Mouse (Mus musculus): ENCODE data around the gene Tbxa2r. TPM values are rescaled to one million over a fixed set of nuclear protein-coding genes. Genes with fewer than 3 reads are reported as not detected.

The Tbxa2r gene
- polyA plus RNA-seq, 1 experiment from 2014 or later = 19.6 TPM

DNA sequence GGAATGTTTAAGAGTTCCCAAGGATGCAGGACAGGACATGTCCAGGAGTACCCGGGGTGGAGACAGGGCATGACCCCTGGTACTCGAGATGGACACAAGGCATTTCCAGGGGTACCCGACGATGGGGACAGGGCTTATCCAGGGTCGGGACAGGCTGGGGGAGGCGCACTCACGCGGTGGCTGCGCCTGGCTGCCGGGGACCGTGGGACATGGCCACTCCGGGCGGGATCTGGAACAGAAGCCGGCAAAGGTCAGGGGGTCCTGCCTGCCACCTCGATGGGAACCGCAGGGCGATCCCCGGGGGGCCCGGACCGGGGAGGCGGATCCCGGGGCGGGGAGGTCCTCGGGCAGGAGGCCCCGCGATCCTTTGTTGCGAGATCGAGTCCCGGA, 21.4 kb downstream of the Tbxa2r start:
- ATAC-seq (no peak), DNase-seq (ENCODE audit: low spot score) (no peak)
- Histone ChIP-seq H3K27me3 (replicated peaks; ENCODE audit: insufficient read depth, low read length) (no peaks in the 10 kb centered on the region), H3K9ac (replicated peaks; ENCODE audit: low read depth) (peak overlapping the region; percentile 68), H3K9me3 (ENCODE audit: low read length) (no peaks in the 10 kb centered on the region), H3K27ac (ENCODE audit: low read length) (peak overlapping the region; percentile 76), H3K4me3 (ENCODE audit: low read depth, low read length) (peak overlapping the region; percentile 68), H3K36me3 (ENCODE audit: insufficient read depth, low read length) (no peaks in the 10 kb centered on the region), H3K4me2 (replicated peaks; ENCODE audit: low read depth, low read length) (peak overlapping the region; percentile 94), H3K4me1 (ENCODE audit: insufficient read depth, low read depth, low read length) (0 out of 2 replicates have a peak, but pooled peaks cover 2% of the 10 kb centered on the region)
- under 1% methylated on average over 29 of the region's 29 CpGs for WGBS
- TF ChIP-seq CTCF (IDR thresholded peaks at IDR 0.05) = no peak
- TF ChIP-seq EP300 (IDR thresholded peaks at IDR 0.05) = no peak

DNA sequence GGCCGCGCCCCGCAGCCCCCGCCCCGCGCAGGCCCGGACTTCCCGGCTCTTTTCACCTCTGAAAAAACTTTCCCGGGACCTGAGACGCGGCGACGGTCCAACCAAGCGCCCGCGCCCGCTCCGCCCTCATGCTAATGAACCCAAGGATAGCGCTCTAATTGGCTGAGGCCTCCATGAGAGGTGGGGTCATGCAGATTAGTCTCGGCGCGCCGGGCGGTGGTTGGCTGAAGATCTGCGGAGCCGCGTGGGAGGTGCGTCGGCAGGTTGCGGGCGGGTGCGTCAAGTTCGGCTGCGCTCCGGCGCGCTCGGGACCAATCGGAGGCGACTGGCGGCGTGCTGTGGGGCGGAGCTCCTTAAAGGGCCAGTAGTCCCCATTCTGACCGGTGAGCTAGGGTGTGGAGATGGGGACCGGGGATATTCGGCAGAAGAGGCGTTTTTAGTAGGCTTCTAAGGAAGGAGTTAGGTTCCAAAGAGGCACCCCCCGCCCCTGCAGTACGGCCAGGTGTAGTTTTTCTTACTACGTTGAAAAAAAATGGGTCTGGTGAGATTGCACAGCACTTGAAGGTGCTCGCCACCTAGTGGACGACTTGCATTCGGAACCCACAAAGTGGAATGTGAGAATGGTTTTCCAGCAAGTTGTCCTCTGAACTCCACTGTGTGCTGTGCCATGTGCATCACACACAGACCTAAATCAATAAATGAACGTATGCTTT, 22.0 kb downstream of the Tbxa2r start, which contains the start of gene Hmg20b:
Gene Hmg20b (minus strand): TSS at position 130 of the 713 bp plus-strand sequence.
- Histone ChIP-seq H3K9me3 (ENCODE audit: low read length) (no peaks in the 10 kb centered on the region), H3K4me2 (replicated peaks; ENCODE audit: low read depth, low read length) (peak within 1 kb of the TSS; percentile 94), H3K4me3 (ENCODE audit: low read depth, low read length) (peak within 1 kb of the TSS; percentile 68), H3K36me3 (ENCODE audit: insufficient read depth, low read length) (no peaks in the 10 kb centered on the region), H3K4me1 (ENCODE audit: insufficient read depth, low read depth, low read length) (0 out of 2 replicates have a peak, but pooled peaks cover 2% of the 10 kb centered on the region), H3K27ac (ENCODE audit: low read length) (peak within 1 kb of the TSS; percentile 76), H3K9ac (replicated peaks; ENCODE audit: low read depth) (peak within 1 kb of the TSS; percentile 68), H3K27me3 (replicated peaks; ENCODE audit: insufficient read depth, low read length) (no peaks in the 10 kb centered on the region)
- WGBS = 3% methylated on average over 53 of the region's 54 CpGs
- peak; percentile 100 for DNase-seq (ENCODE audit: low spot score)
- TF ChIP-seq CTCF (IDR thresholded peaks at IDR 0.05) = peak; percentile 90
- TF ChIP-seq EP300 (IDR thresholded peaks at IDR 0.05) = no peak
- ATAC-seq = peak; percentile 96

DNA sequence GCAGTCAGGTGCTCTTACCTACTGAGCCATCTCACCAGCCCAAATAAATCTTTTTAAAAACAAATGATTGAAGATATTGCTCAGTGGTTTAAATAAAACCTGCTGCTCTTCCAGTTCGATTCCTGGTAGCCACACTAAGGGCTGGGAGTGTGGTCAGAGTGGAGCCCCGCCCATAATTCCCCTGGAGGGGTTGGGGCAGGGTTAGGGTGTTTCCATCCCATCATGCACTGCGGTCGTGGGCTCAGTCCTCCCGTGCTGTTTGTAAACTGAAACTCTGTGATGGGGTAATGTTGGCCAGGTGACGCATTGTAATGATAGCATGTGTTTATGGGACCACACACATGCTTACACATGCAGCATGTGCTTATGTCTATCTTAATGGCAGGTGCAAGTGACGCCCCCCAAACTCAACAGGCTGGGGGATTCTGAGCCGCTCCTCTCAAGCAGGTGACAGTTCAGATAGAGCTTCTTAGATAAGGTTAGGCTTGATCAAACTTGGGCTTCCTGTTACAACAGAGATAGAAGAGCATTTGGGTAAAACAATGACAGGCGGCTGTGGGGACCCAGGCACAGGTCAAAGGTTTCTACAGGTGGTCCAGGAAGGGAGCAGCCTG, 23.3 kb downstream of the Tbxa2r start:
- Histone ChIP-seq H3K4me1 (ENCODE audit: insufficient read depth, low read depth, low read length) (peaks cover 5% of the 10 kb centered on the region), H3K9me3 (ENCODE audit: low read length) (no peaks in the 10 kb centered on the region), H3K9ac (replicated peaks; ENCODE audit: low read depth) (no peak overlapping the region), H3K36me3 (ENCODE audit: insufficient read depth, low read length) (no peaks in the 10 kb centered on the region), H3K4me3 (ENCODE audit: low read depth, low read length) (no peak overlapping the region), H3K27me3 (replicated peaks; ENCODE audit: insufficient read depth, low read length) (no peaks in the 10 kb centered on the region), H3K27ac (ENCODE audit: low read length) (no peak overlapping the region), H3K4me2 (replicated peaks; ENCODE audit: low read depth, low read length) (no peak overlapping the region)
- no peak for ATAC-seq
- no peak for TF ChIP-seq EP300 (IDR thresholded peaks at IDR 0.05)
- WGBS = 19% methylated on average over 9 of the region's 9 CpGs
- no peak for DNase-seq (ENCODE audit: low spot score)

DNA sequence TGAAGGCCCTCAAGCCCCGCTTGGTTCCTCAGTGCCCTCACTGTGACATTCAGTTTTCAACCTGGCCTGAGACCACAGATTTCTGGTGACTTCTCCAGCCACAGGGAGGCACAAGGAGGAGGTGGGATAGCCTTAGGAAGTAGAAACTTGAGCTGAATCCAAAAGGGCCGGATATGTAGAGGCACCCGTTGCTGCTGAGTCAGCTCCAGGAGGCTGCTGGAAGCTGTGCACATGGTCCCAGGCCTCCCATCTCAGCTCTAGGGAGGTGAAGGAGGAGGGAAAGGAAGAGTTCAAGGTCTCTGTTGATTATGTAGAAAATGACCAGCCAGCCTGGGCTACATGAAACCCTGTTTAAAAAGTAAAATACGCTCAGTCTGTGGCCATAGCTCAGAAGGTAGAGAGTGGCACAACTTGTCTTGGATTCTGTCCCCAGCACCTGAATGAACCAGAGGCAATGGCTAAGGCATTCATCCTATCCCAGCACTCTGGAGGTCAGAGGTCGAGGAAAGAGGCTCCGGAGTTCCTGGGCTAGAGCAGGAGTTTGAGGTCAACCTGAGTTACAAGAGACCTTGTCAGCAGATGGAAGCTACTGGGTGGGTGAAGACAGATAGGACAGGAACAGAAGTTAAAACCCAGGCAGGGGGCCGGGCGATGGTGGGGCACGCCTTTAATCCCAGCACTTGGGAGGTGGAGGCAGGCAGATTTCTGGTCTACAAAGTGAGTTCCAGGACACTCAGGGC, 26.4 kb downstream of the Tbxa2r start:
- ATAC-seq = no peak
- Histone ChIP-seq H3K9ac (replicated peaks; ENCODE audit: low read depth) (no peak overlapping the region), H3K4me3 (ENCODE audit: low read depth, low read length) (no peak overlapping the region), H3K4me1 (ENCODE audit: insufficient read depth, low read depth, low read length) (peaks cover 14% of the 10 kb centered on the region), H3K4me2 (replicated peaks; ENCODE audit: low read depth, low read length) (no peak overlapping the region), H3K27me3 (replicated peaks; ENCODE audit: insufficient read depth, low read length) (no peaks in the 10 kb centered on the region), H3K36me3 (ENCODE audit: insufficient read depth, low read length) (no peaks in the 10 kb centered on the region), H3K9me3 (ENCODE audit: low read length) (no peaks in the 10 kb centered on the region), H3K27ac (ENCODE audit: low read length) (no peak overlapping the region)
- no peak for DNase-seq (ENCODE audit: low spot score)
- TF ChIP-seq CTCF (IDR thresholded peaks at IDR 0.05) (no peak), EP300 (IDR thresholded peaks at IDR 0.05) (no peak)
- WGBS = 64% methylated on average over 9 of the region's 9 CpGs

DNA sequence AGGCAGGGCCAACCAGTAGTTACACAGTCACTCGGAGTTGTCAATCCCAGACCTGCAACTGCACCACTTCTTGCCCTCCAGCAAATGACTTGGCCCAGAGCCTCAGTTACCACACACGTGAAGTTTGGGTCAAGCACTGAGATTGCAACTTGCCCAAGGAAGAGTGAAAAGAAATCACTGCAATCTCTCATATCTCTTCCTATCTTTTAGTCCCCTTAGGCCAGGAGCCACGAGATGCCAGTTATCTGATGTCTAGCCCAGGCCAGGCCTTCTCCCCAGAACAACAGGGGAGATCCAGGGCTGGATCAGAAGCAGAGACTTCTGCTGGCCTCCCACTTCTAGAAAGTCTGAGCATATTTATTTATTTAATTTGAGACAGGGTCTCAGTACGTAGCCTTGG, 27.0 kb downstream of the Tbxa2r start:
- Histone ChIP-seq H3K36me3 (ENCODE audit: insufficient read depth, low read length) (no peaks in the 10 kb centered on the region), H3K4me2 (replicated peaks; ENCODE audit: low read depth, low read length) (no peak overlapping the region), H3K9ac (replicated peaks; ENCODE audit: low read depth) (no peak overlapping the region), H3K9me3 (ENCODE audit: low read length) (no peaks in the 10 kb centered on the region), H3K27me3 (replicated peaks; ENCODE audit: insufficient read depth, low read length) (no peaks in the 10 kb centered on the region), H3K4me3 (ENCODE audit: low read depth, low read length) (no peak overlapping the region), H3K27ac (ENCODE audit: low read length) (no peak overlapping the region), H3K4me1 (ENCODE audit: insufficient read depth, low read depth, low read length) (peaks cover 14% of the 10 kb centered on the region)
- TF ChIP-seq CTCF (IDR thresholded peaks at IDR 0.05) (no peak), EP300 (IDR thresholded peaks at IDR 0.05) (no peak)
- WGBS = 72% methylated on average over 4 of the region's 4 CpGs
- ATAC-seq (no peak), DNase-seq (ENCODE audit: low spot score) (no peak)

DNA sequence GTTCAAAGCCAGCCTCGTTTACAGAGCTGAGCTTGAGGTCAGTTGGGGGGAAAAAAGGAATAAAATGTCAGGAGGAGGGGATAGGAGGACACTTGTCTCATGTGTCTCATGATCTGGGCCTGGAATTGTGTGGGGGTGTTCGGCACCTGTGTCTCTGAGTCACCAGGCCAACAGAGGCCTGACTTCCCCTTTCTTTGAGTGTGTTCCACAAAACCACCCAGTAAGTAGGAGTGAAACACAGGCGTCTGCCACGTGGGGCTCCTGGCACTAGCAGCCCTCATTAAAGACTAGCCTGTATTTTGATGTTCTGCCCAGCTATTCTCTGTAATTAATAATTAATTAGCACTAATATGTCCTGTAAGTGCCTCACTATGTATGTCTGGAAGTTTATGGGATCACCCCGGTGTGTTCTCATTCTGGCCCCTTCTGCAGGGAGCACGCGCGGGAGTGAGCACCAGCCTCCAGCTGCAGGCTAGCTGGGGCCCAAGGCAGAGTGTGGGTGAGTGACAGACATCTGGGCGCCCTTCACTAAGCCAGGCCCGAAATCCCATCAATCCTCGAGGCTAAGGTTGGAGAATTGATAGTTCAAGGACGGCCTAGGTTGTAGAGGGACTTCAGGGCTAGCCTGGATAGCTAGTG, 27.9 kb downstream of the Tbxa2r start:
- WGBS = 55% methylated on average over 12 of the region's 12 CpGs
- H3K9me3 ChIP-seq (ENCODE audit: low read length) = no peaks in the 10 kb centered on the region
- ATAC-seq (no peak), DNase-seq (ENCODE audit: low spot score) (no peak)
- H3K4me2 ChIP-seq (replicated peaks; ENCODE audit: low read depth, low read length) = peak overlapping the region; percentile 99
- peaks cover 14% of the 10 kb centered on the region for H3K4me1 ChIP-seq (ENCODE audit: insufficient read depth, low read depth, low read length)
- no peak overlapping the region for H3K27ac ChIP-seq (ENCODE audit: low read length)
- TF ChIP-seq CTCF (IDR thresholded peaks at IDR 0.05) = no peak
- no peak for TF ChIP-seq EP300 (IDR thresholded peaks at IDR 0.05)
- H3K9ac ChIP-seq (replicated peaks; ENCODE audit: low read depth) = no peak overlapping the region
- no peaks in the 10 kb centered on the region for H3K36me3 ChIP-seq (ENCODE audit: insufficient read depth, low read length)
- no peaks in the 10 kb centered on the region for H3K27me3 ChIP-seq (replicated peaks; ENCODE audit: insufficient read depth, low read length)
- H3K4me3 ChIP-seq (ENCODE audit: low read depth, low read length) = peak overlapping the region; percentile 70; the same call in 1 of the 2 replicates
